In the genomic region with DNA sequence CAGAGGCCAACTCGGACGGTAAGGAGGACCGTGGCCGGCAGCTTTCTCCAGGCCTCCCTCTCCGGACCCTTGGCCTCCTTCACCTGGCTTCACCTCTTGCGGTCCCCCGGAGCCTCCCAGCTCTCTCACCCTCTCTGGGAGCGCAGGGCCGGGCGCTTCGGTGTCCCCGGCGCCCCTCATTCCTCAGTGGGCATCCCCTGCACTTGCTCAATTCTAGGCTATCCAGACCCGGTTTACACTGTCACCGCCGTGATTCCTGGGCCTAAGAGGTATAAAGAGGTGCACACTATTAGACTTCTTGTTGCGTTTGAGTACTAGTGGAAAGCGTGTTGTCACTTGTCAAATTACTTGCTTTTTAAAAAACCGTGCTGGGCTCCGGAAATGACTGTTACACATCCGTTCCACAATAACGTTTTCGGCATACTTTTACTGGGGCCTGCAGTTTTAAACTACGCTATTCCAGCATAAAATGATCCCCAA, we compare ENCODE assay signal across 8 mouse cellular contexts. TPM values are rescaled to one million over a fixed set of nuclear protein-coding genes. Genes with fewer than 3 reads are reported as not detected.
DNase-seq lines count a peak whose midpoint lies in the region; ATAC-seq lines count a peak whose summit lies in the region.

No protein-coding gene starts in this region.

- peak overlapping the region; percentile 70 for H3K27ac ChIP-seq in forebrain, embryonic 11.5 days (ENCODE audit: low read depth, low read length)
- peak overlapping the region; percentile 73 for H3K27ac ChIP-seq in liver, embryonic 11.5 days (ENCODE audit: low read depth, low read length)
- peak overlapping the region; percentile 93 for H3K27ac ChIP-seq in stomach, embryonic 16.5 days (ENCODE audit: low read length)

- H3K4me3 ChIP-seq in forebrain, embryonic 11.5 days (ENCODE audit: low read depth, low read length), result peak overlapping the region; percentile 83
- H3K4me3 ChIP-seq in liver, embryonic 11.5 days (ENCODE audit: low read depth, low read length), result peak overlapping the region; percentile 73
- peak overlapping the region; percentile 71 for H3K4me3 ChIP-seq in stomach, embryonic 16.5 days (replicated peaks; ENCODE audit: low read length)

- 1% methylated on average over 24 of the region's 24 CpGs for WGBS in forebrain, embryonic 11.5 days
- 2% methylated on average over 24 of the region's 24 CpGs for WGBS in liver, embryonic 11.5 days
- under 1% methylated on average over 24 of the region's 24 CpGs for WGBS in stomach, embryonic 16.5 days

- peak overlapping the region; percentile 96 for H3K9ac ChIP-seq in forebrain, embryonic 11.5 days (ENCODE audit: low read length)
- peak overlapping the region; percentile 82 for H3K9ac ChIP-seq in liver, embryonic 11.5 days (ENCODE audit: low read depth, low read length)
- peak overlapping the region; percentile 87 for H3K9ac ChIP-seq in stomach, embryonic 16.5 days (ENCODE audit: low read length)

- no peaks in the 10 kb centered on the region for H3K9me3 ChIP-seq in forebrain, embryonic 11.5 days (ENCODE audit: control insufficient read depth, low read length)
- no peaks in the 10 kb centered on the region for H3K9me3 ChIP-seq in liver, embryonic 11.5 days (ENCODE audit: control insufficient read depth, low read length)
- no peaks in the 10 kb centered on the region for H3K9me3 ChIP-seq in stomach, embryonic 16.5 days (replicated peaks; ENCODE audit: control insufficient read depth, low read length)

- no peaks in the 10 kb centered on the region for H3K36me3 ChIP-seq in forebrain, embryonic 11.5 days (ENCODE audit: control insufficient read depth, insufficient read depth, low read length)
- 0 out of 2 replicates have a peak, but pooled peaks cover 2% of the 10 kb centered on the region for H3K36me3 ChIP-seq in liver, embryonic 11.5 days (ENCODE audit: control insufficient read depth, insufficient read depth, low read length)
- no peaks in the 10 kb centered on the region for H3K36me3 ChIP-seq in stomach, embryonic 16.5 days (ENCODE audit: control insufficient read depth, insufficient read depth, low read length)

- peak; percentile 68 for ATAC-seq in cerebellum, adult (ENCODE audit: insufficient number of reproducible peaks, low FRiP score, low TSS enrichment)
- peak; percentile 68 for ATAC-seq in forebrain, embryonic 11.5 days (replicated peaks; ENCODE audit: low FRiP score)
- peak; percentile 53 for ATAC-seq in liver, embryonic 11.5 days (replicated peaks; ENCODE audit: low FRiP score)
- ATAC-seq in stomach, embryonic 16.5 days (ENCODE audit: insufficient read depth, low FRiP score), result no peak

- H3K4me1 ChIP-seq in forebrain, embryonic 11.5 days (replicated peaks; ENCODE audit: control insufficient read depth, insufficient read depth, low read length), result 0 out of 2 replicates have a peak, but pooled peaks cover 2% of the 10 kb centered on the region
- no peaks in the 10 kb centered on the region for H3K4me1 ChIP-seq in liver, embryonic 11.5 days (replicated peaks; ENCODE audit: control insufficient read depth, insufficient read depth, low read length)
- H3K4me1 ChIP-seq in stomach, embryonic 16.5 days (ENCODE audit: control insufficient read depth, insufficient read depth, low read length), result peaks cover 7% of the 10 kb centered on the region

- H3K27me3 ChIP-seq in forebrain, embryonic 11.5 days (ENCODE audit: control insufficient read depth, insufficient read depth, low read length), result no peaks in the 10 kb centered on the region
- H3K27me3 ChIP-seq in liver, embryonic 11.5 days (replicated peaks; ENCODE audit: control insufficient read depth, insufficient read depth, low read length), result no peaks in the 10 kb centered on the region
- no peaks in the 10 kb centered on the region for H3K27me3 ChIP-seq in stomach, embryonic 16.5 days (ENCODE audit: control insufficient read depth, insufficient read depth, low read length)

- no peak for DNase-seq in cerebellum, adult 9-10 months
- DNase-seq in CD4-positive, CD25-positive, alpha-beta regulatory T cell, adult 2 months (ENCODE audit: low read depth, low spot score), result peak; percentile 62
- no peak for DNase-seq in forebrain, embryonic 11.5 days (ENCODE audit: low spot score)
- no peak for DNase-seq in liver, embryonic 11.5 days (ENCODE audit: low spot score)
- no peak for DNase-seq in embryo, embryonic 10.5 days (ENCODE audit: low spot score)
- DNase-seq in cerebellum, postnatal 14 days, result no peak

- H3K4me2 ChIP-seq in forebrain, embryonic 11.5 days (ENCODE audit: low read depth, low read length, severe bottlenecking), result peak overlapping the region; percentile 62
- peak overlapping the region; percentile 84 for H3K4me2 ChIP-seq in liver, embryonic 11.5 days
- H3K4me2 ChIP-seq in stomach, embryonic 16.5 days (ENCODE audit: low read depth, low read length), result peak overlapping the region; percentile 77

RNA-seq across cellular contexts. Expression of a gene that starts 0.6 kb away (rescaled TPM):
- polyA plus RNA-seq in forebrain, embryonic 11.5 days (2014; fragmentation: Nextera tagmentation; extraction: Ambion mirVana), result 123 and 129 TPM in 2 replicates
- 112 and 116 TPM in 2 replicates for polyA plus RNA-seq in liver, embryonic 11.5 days (2014; fragmentation: Nextera tagmentation; extraction: Ambion mirVana)
- polyA plus RNA-seq in stomach, embryonic 16.5 days (2015; fragmentation: Nextera tagmentation; extraction: Ambion mirVana), result 96.4 and 97.3 TPM in 2 replicates
